Mouse (Mus musculus): Measurements from ENCODE around the gene Adap1. TPM values are rescaled to one million over a fixed set of nuclear protein-coding genes. Genes with fewer than 3 reads are reported as not detected.

The Adap1 gene
- polyA plus RNA-seq, 1 experiment from 2014 or later: 2.0 TPM

GRCm38 (mm10) chr5:139290467-139291259, 34.8 kb downstream of the Adap1 start:
- no peak for ATAC-seq (replicated peaks; ENCODE audit: low FRiP score)

GRCm38 (mm10) chr5:139288591-139288990, 36.8 kb downstream of the Adap1 start:
- ATAC-seq (replicated peaks; ENCODE audit: low FRiP score) (no peak), DNase-seq (ENCODE audit: low spot score) (no peak)
- Histone ChIP-seq H3K4me2 (ENCODE audit: low read depth, low read length, severe bottlenecking) (no peak overlapping the region), H3K4me3 (ENCODE audit: low read depth, low read length) (no peak overlapping the region), H3K27ac (ENCODE audit: low read depth, low read length) (no peak overlapping the region), H3K9me3 (ENCODE audit: control insufficient read depth, low read length) (no peaks in the 10 kb centered on the region), H3K36me3 (ENCODE audit: control insufficient read depth, insufficient read depth, low read length) (no peaks in the 10 kb centered on the region), H3K27me3 (ENCODE audit: control insufficient read depth, insufficient read depth, low read length) (no peaks in the 10 kb centered on the region), H3K4me1 (replicated peaks; ENCODE audit: control insufficient read depth, insufficient read depth, low read length) (no peaks in the 10 kb centered on the region), H3K9ac (ENCODE audit: low read length) (no peak overlapping the region)
- 78% methylated on average over 4 of the region's 4 CpGs for WGBS

More at GRCm38 (mm10) chr5:139290467-139291259, 34.8 kb downstream of the Adap1 start:
- no peaks in the 10 kb centered on the region for H3K27me3 ChIP-seq (ENCODE audit: control insufficient read depth, insufficient read depth, low read length)
- H3K27ac ChIP-seq (ENCODE audit: low read depth, low read length): no peak overlapping the region
- no peak overlapping the region for H3K4me2 ChIP-seq (ENCODE audit: low read depth, low read length, severe bottlenecking)
- H3K4me3 ChIP-seq (ENCODE audit: low read depth, low read length): no peak overlapping the region
- H3K9ac ChIP-seq (ENCODE audit: low read length): no peak overlapping the region
- H3K9me3 ChIP-seq (ENCODE audit: control insufficient read depth, low read length): no peaks in the 10 kb centered on the region
- no peaks in the 10 kb centered on the region for H3K4me1 ChIP-seq (replicated peaks; ENCODE audit: control insufficient read depth, insufficient read depth, low read length)
- no peaks in the 10 kb centered on the region for H3K36me3 ChIP-seq (ENCODE audit: control insufficient read depth, insufficient read depth, low read length)
- WGBS: 84% methylated on average over 12 of the region's 12 CpGs
- DNase-seq (ENCODE audit: low spot score): no peak

- Histone ChIP-seq H3K27me3 (ENCODE audit: control insufficient read depth, insufficient read depth, low read length) (no peaks in the 10 kb centered on the region), H3K9me3 (ENCODE audit: control insufficient read depth, low read length) (no peaks in the 10 kb centered on the region), H3K4me2 (ENCODE audit: low read depth, low read length, severe bottlenecking) (no peak overlapping the region), H3K27ac (ENCODE audit: low read depth, low read length) (no peak overlapping the region), H3K9ac (ENCODE audit: low read length) (no peak overlapping the region), H3K4me1 (replicated peaks; ENCODE audit: control insufficient read depth, insufficient read depth, low read length) (no peaks in the 10 kb centered on the region), H3K4me3 (ENCODE audit: low read depth, low read length) (no peak overlapping the region), H3K36me3 (ENCODE audit: control insufficient read depth, insufficient read depth, low read length) (no peaks in the 10 kb centered on the region)
- ATAC-seq (replicated peaks; ENCODE audit: low FRiP score): no peak
- DNase-seq (ENCODE audit: low spot score): no peak
- WGBS: 92% methylated on average over 4 of the region's 4 CpGs
Observed at GRCm38 (mm10) chr5:139287787-139288186, 37.6 kb downstream of the Adap1 start.

- H3K36me3 ChIP-seq (ENCODE audit: control insufficient read depth, insufficient read depth, low read length): no peaks in the 10 kb centered on the region
- H3K4me2 ChIP-seq (ENCODE audit: low read depth, low read length, severe bottlenecking): no peak overlapping the region
- H3K4me3 ChIP-seq (ENCODE audit: low read depth, low read length): no peak overlapping the region
- no peaks in the 10 kb centered on the region for H3K4me1 ChIP-seq (replicated peaks; ENCODE audit: control insufficient read depth, insufficient read depth, low read length)
- ATAC-seq (replicated peaks; ENCODE audit: low FRiP score): no peak
- no peaks in the 10 kb centered on the region for H3K27me3 ChIP-seq (ENCODE audit: control insufficient read depth, insufficient read depth, low read length)
- DNase-seq (ENCODE audit: low spot score): no peak
- H3K27ac ChIP-seq (ENCODE audit: low read depth, low read length): no peak overlapping the region
- WGBS: 94% methylated on average over 5 of the region's 5 CpGs
- no peak overlapping the region for H3K9ac ChIP-seq (ENCODE audit: low read length)
- no peaks in the 10 kb centered on the region for H3K9me3 ChIP-seq (ENCODE audit: control insufficient read depth, low read length)
Observed at GRCm38 (mm10) chr5:139287099-139287498, 38.3 kb downstream of the Adap1 start.

GRCm38 (mm10) chr5:139286142-139286941, 39.1 kb downstream of the Adap1 start:
- Histone ChIP-seq H3K36me3 (ENCODE audit: control insufficient read depth, insufficient read depth, low read length) (no peaks in the 10 kb centered on the region), H3K4me3 (ENCODE audit: low read depth, low read length) (no peak overlapping the region), H3K4me2 (ENCODE audit: low read depth, low read length, severe bottlenecking) (no peak overlapping the region), H3K9me3 (ENCODE audit: control insufficient read depth, low read length) (no peaks in the 10 kb centered on the region), H3K27me3 (ENCODE audit: control insufficient read depth, insufficient read depth, low read length) (no peaks in the 10 kb centered on the region), H3K9ac (ENCODE audit: low read length) (no peak overlapping the region), H3K4me1 (replicated peaks; ENCODE audit: control insufficient read depth, insufficient read depth, low read length) (no peaks in the 10 kb centered on the region), H3K27ac (ENCODE audit: low read depth, low read length) (no peak overlapping the region)
- DNase-seq (ENCODE audit: low spot score) (no peak), ATAC-seq (replicated peaks; ENCODE audit: low FRiP score) (no peak)
- 77% methylated on average over 14 of the region's 14 CpGs for WGBS

GRCm38 (mm10) chr5:139285383-139286067, 39.9 kb downstream of the Adap1 start:
- 46% methylated on average over 8 of the region's 8 CpGs for WGBS
- no peak overlapping the region for H3K4me3 ChIP-seq (ENCODE audit: low read depth, low read length)
- H3K27me3 ChIP-seq (ENCODE audit: control insufficient read depth, insufficient read depth, low read length): no peaks in the 10 kb centered on the region
- H3K9ac ChIP-seq (ENCODE audit: low read length): no peak overlapping the region
- H3K4me1 ChIP-seq (replicated peaks; ENCODE audit: control insufficient read depth, insufficient read depth, low read length): no peaks in the 10 kb centered on the region
- DNase-seq (ENCODE audit: low spot score): no peak
- H3K4me2 ChIP-seq (ENCODE audit: low read depth, low read length, severe bottlenecking): no peak overlapping the region
- no peak for ATAC-seq (replicated peaks; ENCODE audit: low FRiP score)
- H3K36me3 ChIP-seq (ENCODE audit: control insufficient read depth, insufficient read depth, low read length): no peaks in the 10 kb centered on the region
- no peaks in the 10 kb centered on the region for H3K9me3 ChIP-seq (ENCODE audit: control insufficient read depth, low read length)
- no peak overlapping the region for H3K27ac ChIP-seq (ENCODE audit: low read depth, low read length)

- no peaks in the 10 kb centered on the region for H3K36me3 ChIP-seq (ENCODE audit: control insufficient read depth, insufficient read depth, low read length)
- no peaks in the 10 kb centered on the region for H3K9me3 ChIP-seq (ENCODE audit: control insufficient read depth, low read length)
- H3K4me3 ChIP-seq (ENCODE audit: low read depth, low read length): no peak overlapping the region
- ATAC-seq (replicated peaks; ENCODE audit: low FRiP score) (no peak), DNase-seq (ENCODE audit: low spot score) (no peak)
- no peak overlapping the region for H3K9ac ChIP-seq (ENCODE audit: low read length)
- H3K27ac ChIP-seq (ENCODE audit: low read depth, low read length): no peak overlapping the region
- WGBS: 93% methylated on average over 14 of the region's 14 CpGs
- no peak overlapping the region for H3K4me2 ChIP-seq (ENCODE audit: low read depth, low read length, severe bottlenecking)
- H3K27me3 ChIP-seq (ENCODE audit: control insufficient read depth, insufficient read depth, low read length): no peaks in the 10 kb centered on the region
- no peaks in the 10 kb centered on the region for H3K4me1 ChIP-seq (replicated peaks; ENCODE audit: control insufficient read depth, insufficient read depth, low read length)
Observed at GRCm38 (mm10) chr5:139283460-139284180, 41.8 kb downstream of the Adap1 start.

GRCm38 (mm10) chr5:139282191-139282590, 43.2 kb downstream of the Adap1 start:
- Histone ChIP-seq H3K27me3 (ENCODE audit: control insufficient read depth, insufficient read depth, low read length) (no peaks in the 10 kb centered on the region), H3K4me2 (ENCODE audit: low read depth, low read length, severe bottlenecking) (no peak overlapping the region), H3K9ac (ENCODE audit: low read length) (no peak overlapping the region), H3K4me1 (replicated peaks; ENCODE audit: control insufficient read depth, insufficient read depth, low read length) (no peaks in the 10 kb centered on the region), H3K36me3 (ENCODE audit: control insufficient read depth, insufficient read depth, low read length) (no peaks in the 10 kb centered on the region), H3K9me3 (ENCODE audit: control insufficient read depth, low read length) (no peaks in the 10 kb centered on the region), H3K27ac (ENCODE audit: low read depth, low read length) (no peak overlapping the region), H3K4me3 (ENCODE audit: low read depth, low read length) (no peak overlapping the region)
- peak; percentile 90 for DNase-seq (ENCODE audit: low spot score)
- peak; percentile 58; the same call in 1 of the 2 replicates for ATAC-seq (replicated peaks; ENCODE audit: low FRiP score)
- WGBS: 5% methylated on average over 15 of the region's 15 CpGs

All from forebrain, embryonic 11.5 days (tissue).